Mouse (Mus musculus) forebrain, postnatal 0 days (tissue): Measurements from ENCODE around the gene Fancd2. TPM values are rescaled to one million over a fixed set of nuclear protein-coding genes. Genes with fewer than 3 reads are reported as not detected.

Source experiments
- ATAC-seq: fragments of 200-750 bp; cut with Nextera tagmentation; 2 replicates; pipeline ENCODE4 v1.8.0; 2017; ENCODE audit warnings: mild to moderate bottlenecking, moderate library complexity
- DNase-seq: peaks from one replicate; pipeline ENCODE4 v3.0.0-alpha.2; 2015
- H3K27ac ChIP-seq: fragments of 300-500 bp; sonication (generic); 2 replicates; pipeline ENCODE4 v1.5.1; 2014; ENCODE audit warnings: low read depth, mild to moderate bottlenecking, antibody characterized with exemption, low read length, moderate library complexity, mixed read lengths
- H3K27me3 ChIP-seq: fragments of 300-500 bp; sonication (generic); 2 replicates; pipeline ENCODE4 v1.6.1; 2014; ENCODE audit warnings: mild to moderate bottlenecking, low read length, mixed read lengths; ENCODE audit not compliant: insufficient read depth
- H3K36me3 ChIP-seq: fragments of 300-500 bp; sonication (generic); 2 replicates; pipeline ENCODE4 v1.6.1; 2014; ENCODE audit warnings: mild to moderate bottlenecking, moderate library complexity; ENCODE audit not compliant: insufficient read depth
- H3K4me1 ChIP-seq: fragments of 300-500 bp; sonication (generic); 2 replicates; pipeline ENCODE4 v1.6.1; 2014; ENCODE audit warnings: antibody characterized with exemption; ENCODE audit not compliant: insufficient read depth
- H3K4me2 ChIP-seq: fragments of 300-500 bp; sonication (generic); 2 replicates; pipeline ENCODE4 v1.6.1; 2014; ENCODE audit warnings: low read depth, mild to moderate bottlenecking, moderate library complexity
- H3K4me3 ChIP-seq: fragments of 300-500 bp; sonication (generic); 2 replicates; pipeline ENCODE4 v1.5.1; 2014; ENCODE audit warnings: low read depth, low read length, mixed read lengths
- H3K9ac ChIP-seq: fragments of 300-500 bp; sonication (generic); 2 replicates; pipeline ENCODE4 v1.6.1; 2014; ENCODE audit warnings: mild to moderate bottlenecking
- H3K9me3 ChIP-seq: fragments of 300-500 bp; sonication (generic); 2 replicates; pipeline ENCODE4 v1.6.1; 2016; ENCODE audit warnings: low read length
- CTCF ChIP-seq: sonication (generic); IDR thresholded peaks from 2 replicates; pipeline ENCODE4 v1.5.1; 2016; ENCODE audit warnings: antibody characterized with exemption, control low read depth, low read depth
- WGBS: fragments of 180-500 bp; shearing (Covaris S2); extraction: QIAGEN DNeasy Blood & Tissue Kit; methylation state at CpG from one replicate; pipeline ENCODE4 v1.1.7; 2014; 5-methylcytosine and 5-hydroxymethylcytosine counted together
- polyA plus RNA-seq: library from polyadenylated mRNA; unstranded; fragments of >200 nt; fragmentation: Nextera tagmentation; extraction: Ambion mirVana; gene quantifications from 2 replicates; pipeline ENCODE4 v1.2.1, GENCODE M21; 2015
- total RNA-seq: library from RNA; depleted of rRNA; stranded (reverse); fragments of >200 nt; gene quantifications from 2 replicates; pipeline ENCODE4 v1.2.3, GENCODE M21; 2014

Gene Fancd2
- total and polyA plus RNA-seq, 2 experiments from 2014 or later = 1.3 to 4.4 TPM

GRCm38 (mm10) chr6:113564557-113564956, 33.1 kb downstream of the Fancd2 start:
- no peak overlapping the region for H3K9ac ChIP-seq
- DNase-seq (no peak), ATAC-seq (no peak)
- H3K9me3 ChIP-seq = no peaks in the 10 kb centered on the region
- no peaks in the 10 kb centered on the region for H3K4me1 ChIP-seq
- H3K27me3 ChIP-seq = no peaks in the 10 kb centered on the region
- H3K4me2 ChIP-seq = no peak overlapping the region
- no peak overlapping the region for H3K27ac ChIP-seq
- H3K36me3 ChIP-seq = no peaks in the 10 kb centered on the region
- 88% methylated on average over 1 of the region's 1 CpGs for WGBS
- H3K4me3 ChIP-seq = no peak overlapping the region
- no peak for TF ChIP-seq CTCF

DNA sequence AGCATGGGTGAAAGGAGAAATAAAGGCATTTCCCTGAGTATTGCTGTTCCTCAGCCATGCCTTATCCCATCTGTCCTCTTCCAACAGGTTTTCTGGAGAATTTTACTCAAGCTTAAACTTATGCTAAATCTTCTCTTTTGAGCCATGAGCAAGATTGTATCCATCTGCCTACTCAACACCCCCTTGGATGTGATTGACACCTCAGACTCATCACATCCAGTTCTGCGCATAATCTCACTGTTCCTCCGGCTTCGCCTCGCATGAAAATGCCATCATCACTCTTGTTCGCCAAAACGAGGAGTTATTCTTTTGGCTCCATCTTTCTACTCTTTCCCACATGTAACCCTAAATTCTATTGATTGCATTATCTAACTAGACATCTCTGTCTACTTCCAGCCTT, 44.6 kb downstream of the Fancd2 start:
- 67% methylated on average over 6 of the region's 6 CpGs for WGBS
- Histone ChIP-seq H3K27ac (0 out of 2 replicates have a peak overlapping the region, but pooled peaks have one; percentile 21), H3K27me3 (no peaks in the 10 kb centered on the region), H3K9ac (no peak overlapping the region), H3K4me1 (no peaks in the 10 kb centered on the region), H3K9me3 (no peaks in the 10 kb centered on the region), H3K4me2 (no peak overlapping the region), H3K4me3 (no peak overlapping the region), H3K36me3 (no peaks in the 10 kb centered on the region)
- no peak for TF ChIP-seq CTCF
- ATAC-seq = peak; percentile 91
- DNase-seq = peak; percentile 43

DNA sequence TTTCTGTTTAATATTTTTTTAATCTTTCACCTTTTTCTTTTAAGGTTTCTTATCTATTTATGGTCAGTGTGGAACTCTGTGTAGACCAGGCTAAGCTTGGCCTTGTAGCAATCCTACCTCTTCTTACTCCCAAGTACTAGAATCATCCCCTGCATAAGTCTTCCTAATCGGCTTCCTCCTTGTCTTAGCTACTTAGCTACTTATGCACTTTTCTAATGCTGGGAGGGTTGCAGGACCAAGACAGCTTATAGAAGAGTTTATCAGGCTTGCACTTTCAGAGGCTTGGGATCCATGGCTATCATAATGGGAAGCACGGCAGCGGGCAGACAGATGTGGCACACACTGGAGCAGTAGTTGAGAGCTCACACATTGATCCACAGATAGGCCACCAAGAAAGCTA, 47.8 kb downstream of the Fancd2 start:
- no peaks in the 10 kb centered on the region for H3K9me3 ChIP-seq
- no peak overlapping the region for H3K4me2 ChIP-seq
- no peaks in the 10 kb centered on the region for H3K27me3 ChIP-seq
- H3K9ac ChIP-seq = no peak overlapping the region
- no peak overlapping the region for H3K27ac ChIP-seq
- no peak for TF ChIP-seq CTCF
- no peak for ATAC-seq
- H3K4me3 ChIP-seq = no peak overlapping the region
- H3K4me1 ChIP-seq = no peaks in the 10 kb centered on the region
- 95% methylated on average over 3 of the region's 3 CpGs for WGBS
- DNase-seq = no peak
- no peaks in the 10 kb centered on the region for H3K36me3 ChIP-seq

DNA sequence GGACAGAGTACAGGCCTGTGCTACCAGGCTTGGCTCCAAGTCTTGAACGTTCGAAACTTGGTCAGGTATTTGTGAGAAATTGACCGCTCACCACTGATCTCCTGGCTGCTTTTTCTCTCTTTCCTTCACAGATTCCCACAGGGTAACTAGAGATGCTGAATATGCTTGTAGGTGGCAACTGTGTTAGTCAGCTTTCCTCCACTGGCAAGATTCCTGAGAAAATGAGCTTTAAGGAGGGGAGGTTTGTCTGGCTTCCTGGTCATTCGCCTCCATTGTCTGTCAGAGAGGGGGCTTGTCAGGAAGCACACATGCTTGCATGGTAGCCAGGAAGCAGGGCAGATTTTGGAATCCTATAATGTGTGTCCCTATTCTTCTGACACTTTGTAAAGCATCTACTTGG, 51.5 kb downstream of the Fancd2 start:
- no peak for ATAC-seq
- no peak for TF ChIP-seq CTCF
- 92% methylated on average over 4 of the region's 4 CpGs for whole genome bisulfite sequencing

GRCm38 (mm10) chr6:113585065-113585464, 53.6 kb downstream of the Fancd2 start:
- ATAC-seq (no peak), DNase-seq (no peak)
- 90% methylated on average over 5 of the region's 5 CpGs for WGBS
- no peak for TF ChIP-seq CTCF
- H3K27me3 ChIP-seq = no peaks in the 10 kb centered on the region
- no peak overlapping the region for H3K4me2 ChIP-seq
- H3K4me3 ChIP-seq = no peak overlapping the region
- H3K27ac ChIP-seq = no peak overlapping the region
- H3K9me3 ChIP-seq = no peaks in the 10 kb centered on the region
- H3K36me3 ChIP-seq = no peaks in the 10 kb centered on the region
- H3K4me1 ChIP-seq = no peaks in the 10 kb centered on the region
- H3K9ac ChIP-seq = no peak overlapping the region

More for the DNA sequence above, 51.5 kb downstream of the Fancd2 start:
- H3K27ac ChIP-seq = no peak overlapping the region
- no peak overlapping the region for H3K4me3 ChIP-seq
- H3K9ac ChIP-seq = no peak overlapping the region
- no peaks in the 10 kb centered on the region for H3K4me1 ChIP-seq
- no peaks in the 10 kb centered on the region for H3K36me3 ChIP-seq
- no peak for DNase-seq
- H3K9me3 ChIP-seq = no peaks in the 10 kb centered on the region
- H3K4me2 ChIP-seq = no peak overlapping the region
- no peaks in the 10 kb centered on the region for H3K27me3 ChIP-seq

DNA sequence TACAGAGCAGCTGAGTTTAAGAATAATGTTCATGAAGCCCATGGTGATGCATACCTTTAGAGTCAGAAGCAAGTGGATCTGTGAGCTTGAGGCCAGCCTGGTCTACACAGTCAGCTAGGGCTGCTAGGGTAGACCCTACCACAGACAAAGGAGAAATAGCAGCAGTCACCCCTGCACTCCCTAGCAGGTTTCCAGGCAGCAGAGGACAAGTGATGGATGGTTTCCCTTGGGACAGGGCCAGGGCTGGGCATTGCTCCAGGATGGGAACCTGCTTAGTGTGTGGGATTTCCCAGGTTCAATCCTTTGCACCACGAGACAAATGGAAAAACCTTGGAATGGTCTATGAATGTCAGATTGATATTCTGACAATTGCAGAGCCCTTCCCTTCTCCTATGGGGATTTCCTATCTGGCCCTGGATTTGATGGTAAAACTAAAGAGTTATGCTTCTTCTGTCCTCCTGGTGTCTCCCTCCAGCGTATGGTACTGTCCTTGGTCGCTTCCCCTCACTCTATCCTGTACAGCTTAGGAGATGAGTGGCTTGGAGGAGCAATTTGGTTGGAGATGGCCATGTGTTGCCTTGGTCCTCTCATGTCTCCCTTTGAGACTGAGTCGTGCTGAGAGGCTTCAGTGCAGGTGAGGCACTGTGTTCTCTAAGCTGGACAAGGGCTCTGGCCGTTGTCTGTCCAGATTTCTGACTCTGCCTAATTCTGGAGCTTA, 55.1 kb downstream of the Fancd2 start:
- Histone ChIP-seq H3K9ac (no peak overlapping the region), H3K36me3 (no peaks in the 10 kb centered on the region; the same call in 1 of the 2 replicates), H3K4me1 (no peaks in the 10 kb centered on the region), H3K9me3 (no peaks in the 10 kb centered on the region), H3K4me2 (no peak overlapping the region), H3K4me3 (no peak overlapping the region), H3K27ac (no peak overlapping the region), H3K27me3 (no peaks in the 10 kb centered on the region)
- no peak for ATAC-seq
- 65% methylated on average over 5 of the region's 5 CpGs for WGBS
- no peak for DNase-seq
- TF ChIP-seq CTCF = 0 out of 2 replicates have a peak, but pooled peaks have one; percentile 4

DNA sequence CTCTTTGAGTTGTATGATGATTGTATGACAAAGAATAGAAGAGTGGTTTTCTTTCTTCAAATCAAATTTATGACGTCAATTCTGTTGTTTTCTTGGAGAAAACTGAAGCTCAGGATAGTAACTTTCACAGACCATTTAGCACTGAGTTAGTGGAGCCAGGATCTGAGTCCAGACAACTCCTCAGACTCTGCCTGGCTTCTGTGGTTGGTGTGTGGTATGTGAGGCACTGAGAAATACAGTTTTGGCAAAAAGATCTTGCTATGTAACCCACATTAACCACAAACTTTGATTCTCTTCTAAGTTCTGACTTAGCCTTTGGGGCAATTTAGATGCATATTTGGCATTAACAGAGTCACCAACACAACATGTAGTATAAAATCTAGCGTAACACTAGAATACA, 61.2 kb downstream of the Fancd2 start:
- no peak overlapping the region for H3K27ac ChIP-seq
- WGBS = 85% methylated on average over 2 of the region's 2 CpGs
- no peak overlapping the region for H3K9ac ChIP-seq
- ATAC-seq (no peak), DNase-seq (no peak)
- H3K4me2 ChIP-seq = no peak overlapping the region
- no peak for TF ChIP-seq CTCF
- no peaks in the 10 kb centered on the region for H3K4me1 ChIP-seq
- H3K36me3 ChIP-seq = no peaks in the 10 kb centered on the region; the same call in 1 of the 2 replicates
- no peak overlapping the region for H3K4me3 ChIP-seq
- no peaks in the 10 kb centered on the region for H3K9me3 ChIP-seq
- no peaks in the 10 kb centered on the region for H3K27me3 ChIP-seq
